Mouse (Mus musculus) embryonic stem cell, embryonic (primary cell): Measurements from ENCODE around the gene Mast4.

Experiments
- CTCF ChIA-PET, 4 experiments: fragments of 300-600 bp in 2 of 4; fragments of 350-600 bp in 2 of 4; sonication (Branson Sonifier 250); formaldehyde crosslinking; loops; one replicate each; lab custom pipeline; 2022; ENCODE audit warnings: inconsistent platforms in 2 of 4; lab: Charles Lee
- POLR2A ChIA-PET, 4 experiments: fragments of 300-600 bp in 2 of 4; fragments of 350-600 bp in 2 of 4; sonication (Branson Sonifier 250); formaldehyde crosslinking; loops; one replicate each; lab custom pipeline; 2022; ENCODE audit warnings: antibody characterized with exemption in 4 of 4, inconsistent platforms in 1 of 4; lab: Charles Lee

Mast4 gene

DNA sequence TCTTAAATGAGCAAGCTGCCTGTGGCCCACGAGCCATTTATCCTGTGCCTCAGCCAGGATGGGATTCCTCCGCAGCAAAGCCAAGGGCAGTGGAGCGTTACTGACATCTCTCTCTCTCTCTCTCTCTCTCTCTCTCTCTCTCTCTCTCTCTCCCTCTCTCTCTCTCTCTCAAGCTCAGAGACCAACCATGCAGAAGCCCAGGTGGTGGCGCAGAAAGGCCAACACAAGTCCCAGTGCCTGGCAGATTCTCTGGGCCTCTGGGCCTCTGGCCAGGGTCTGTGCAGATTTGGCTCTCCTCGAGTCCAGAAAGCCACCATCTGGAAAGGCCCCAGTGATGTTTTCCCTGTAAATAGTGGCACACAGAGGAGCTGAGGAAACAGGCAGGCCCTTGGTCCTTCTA is 220.0 kb downstream of the Mast4 start:
- ChIA-PET POLR2A (no interaction called here), CTCF (interaction anchor here in 1 of 4 experiments (0.5 kb wide), 1 partner anchor 26 kb away, joined by 3 read pairs; no protein-coding TSS in a partner anchor)

GRCm38 (mm10) chr13:103109872-103110271 is 224.4 kb downstream of the Mast4 start:
- ChIA-PET CTCF (interaction anchor here in 3 of 4 experiments (0.7 to 1.6 kb wide), 4 partner anchors 13 to 536 kb away, joined by 3 to 5 read pairs (median 4); no protein-coding TSS in a partner anchor), POLR2A (no interaction called here)

GRCm38 (mm10) chr13:103107362-103107761 is 226.9 kb downstream of the Mast4 start:
- POLR2A ChIA-PET: no interaction called here
- CTCF ChIA-PET: no interaction called here

DNA sequence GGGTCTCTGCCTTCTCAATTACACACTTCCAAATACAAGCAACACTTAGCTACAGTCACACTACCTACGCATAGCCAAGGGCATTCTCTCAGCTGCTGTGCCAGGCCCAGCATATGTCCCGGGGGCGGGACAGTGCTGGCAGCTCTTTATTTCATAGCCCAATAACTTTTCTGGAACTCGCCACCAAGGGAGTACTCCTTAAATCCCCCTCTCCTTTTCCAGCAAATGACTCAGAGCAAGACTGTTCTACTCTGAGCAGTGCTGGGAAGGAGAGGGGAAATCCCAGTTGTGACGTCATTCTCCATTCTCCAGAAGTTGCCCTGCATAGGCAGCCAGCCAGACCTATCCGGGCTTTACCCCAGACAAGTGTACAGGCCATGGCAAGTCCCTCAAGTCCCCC is 231.7 kb downstream of the Mast4 start:
- ChIA-PET CTCF (no interaction called here), POLR2A (interaction anchor here in 1 of 4 experiments (0.6 kb wide), 1 partner anchor 17 kb away, joined by 3 read pairs; no protein-coding TSS in a partner anchor)

DNA sequence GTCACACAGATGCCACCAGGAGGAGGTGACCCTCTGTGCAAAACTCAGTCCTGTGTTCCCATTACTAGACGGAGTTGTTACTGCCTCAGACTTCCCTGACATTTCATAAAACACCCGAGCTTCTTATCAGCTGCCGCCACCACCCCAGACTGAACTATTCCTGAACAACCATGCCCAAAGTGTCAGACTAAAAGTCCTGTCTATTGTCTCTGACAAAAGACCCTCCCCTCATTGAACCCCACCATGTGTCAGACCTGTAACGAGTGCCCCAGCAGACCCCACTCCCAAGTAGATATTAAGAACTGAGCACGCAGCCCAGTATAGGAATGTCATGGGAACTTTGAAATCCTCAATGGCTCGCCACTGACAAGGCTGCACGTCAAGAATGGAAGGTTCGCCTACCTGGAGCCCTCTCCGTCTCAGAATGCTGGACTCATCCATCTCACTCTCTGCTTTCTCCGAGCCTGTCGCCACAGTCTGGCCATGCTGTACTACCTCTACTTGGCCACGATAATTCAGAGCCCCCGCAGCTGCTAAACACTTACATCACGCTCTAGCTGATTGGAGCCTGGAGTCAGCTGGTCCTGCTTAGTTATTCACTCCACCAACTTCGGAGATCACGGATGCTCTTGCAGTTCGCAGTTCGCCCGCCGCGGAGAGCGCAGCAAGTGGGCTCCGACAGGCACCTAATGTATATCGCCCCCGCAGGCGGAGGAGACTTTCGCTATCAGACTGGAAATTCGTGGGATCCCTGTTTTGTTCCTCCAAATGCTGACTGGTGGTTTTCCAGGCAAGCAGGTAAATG is 237.7 kb downstream of the Mast4 start:
- ChIA-PET CTCF (interaction anchor here (0.6 to 2.0 kb wide), 5 partner anchors 13 to 1187 kb away, joined by 3 to 5 read pairs (median 3); no protein-coding TSS in a partner anchor), POLR2A (interaction anchor here in 2 of 4 experiments (0.7 to 1.2 kb wide), 3 partner anchors 108 to 406 kb away, joined by 3 read pairs; no protein-coding TSS in a partner anchor)

GRCm38 (mm10) chr13:103095491-103095890 is 238.8 kb downstream of the Mast4 start:
- CTCF ChIA-PET: interaction anchor here in 2 of 4 experiments (0.7 kb wide), 3 partner anchors 21 to 947 kb away, joined by 4 to 16 read pairs (median 5); no protein-coding TSS in a partner anchor
- POLR2A ChIA-PET: interaction anchor here in 2 of 4 experiments (0.7 to 1.2 kb wide), 3 partner anchors 104 to 1014 kb away, joined by 3 to 7 read pairs (median 3); partner anchors contain the start of gene Sgtb (in 1 of the 2)

DNA sequence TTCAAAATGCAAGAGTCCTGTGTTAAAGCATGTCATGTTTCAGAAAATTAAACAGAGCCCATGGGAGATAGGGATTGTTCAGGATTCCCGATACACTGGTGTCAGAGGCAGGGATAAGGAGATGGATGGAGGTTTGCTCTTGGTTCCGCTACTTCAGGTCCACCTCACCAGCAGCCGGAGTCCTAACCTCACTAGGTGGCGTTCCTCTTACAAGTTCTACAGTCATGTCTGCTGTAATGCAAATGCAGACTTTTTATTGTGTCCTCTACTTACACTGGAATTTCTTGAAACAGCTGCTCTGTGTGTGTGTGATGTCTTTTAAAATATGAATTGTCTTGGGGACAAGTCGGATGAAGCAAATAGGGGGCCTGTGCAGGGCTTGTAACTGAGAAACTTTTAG is 239.7 kb downstream of the Mast4 start:
- POLR2A ChIA-PET: interaction anchor here in 2 of 4 experiments (0.5 to 0.6 kb wide), 2 partner anchors 61 to 407 kb away, joined by 3 read pairs; no protein-coding TSS in a partner anchor

GRCm38 (mm10) chr13:103093713-103094112 is 240.6 kb downstream of the Mast4 start:
- POLR2A ChIA-PET: interaction anchor here in 2 of 4 experiments (0.6 to 0.7 kb wide), 2 partner anchors 408 to 415 kb away, joined by 3 read pairs; no protein-coding TSS in a partner anchor
- CTCF ChIA-PET: no interaction called here

More for the DNA sequence above, 239.7 kb downstream of the Mast4 start:
- CTCF ChIA-PET: no interaction called here

- CTCF ChIA-PET: no interaction called here
- POLR2A ChIA-PET: no interaction called here
Observed at GRCm38 (mm10) chr13:103085540-103086121, 248.7 kb downstream of the Mast4 start.

GRCm38 (mm10) chr13:103082891-103083290 is 251.4 kb downstream of the Mast4 start:
- ChIA-PET CTCF (no interaction called here), POLR2A (no interaction called here)

- POLR2A ChIA-PET: no interaction called here
- CTCF ChIA-PET: no interaction called here
Observed at GRCm38 (mm10) chr13:103079806-103080205, 254.5 kb downstream of the Mast4 start.

- CTCF ChIA-PET: no interaction called here
- POLR2A ChIA-PET: no interaction called here
Observed at GRCm38 (mm10) chr13:103078815-103079214, 255.5 kb downstream of the Mast4 start.

GRCm38 (mm10) chr13:103073461-103073860 is 260.8 kb downstream of the Mast4 start:
- ChIA-PET CTCF (no interaction called here), POLR2A (no interaction called here)

- POLR2A ChIA-PET: no interaction called here
- CTCF ChIA-PET: interaction anchor here (0.6 to 1.2 kb wide), 5 partner anchors 12 to 393 kb away, joined by 3 to 7 read pairs (median 4); no protein-coding TSS in a partner anchor
Observed at GRCm38 (mm10) chr13:103071783-103072182, 262.5 kb downstream of the Mast4 start.

DNA sequence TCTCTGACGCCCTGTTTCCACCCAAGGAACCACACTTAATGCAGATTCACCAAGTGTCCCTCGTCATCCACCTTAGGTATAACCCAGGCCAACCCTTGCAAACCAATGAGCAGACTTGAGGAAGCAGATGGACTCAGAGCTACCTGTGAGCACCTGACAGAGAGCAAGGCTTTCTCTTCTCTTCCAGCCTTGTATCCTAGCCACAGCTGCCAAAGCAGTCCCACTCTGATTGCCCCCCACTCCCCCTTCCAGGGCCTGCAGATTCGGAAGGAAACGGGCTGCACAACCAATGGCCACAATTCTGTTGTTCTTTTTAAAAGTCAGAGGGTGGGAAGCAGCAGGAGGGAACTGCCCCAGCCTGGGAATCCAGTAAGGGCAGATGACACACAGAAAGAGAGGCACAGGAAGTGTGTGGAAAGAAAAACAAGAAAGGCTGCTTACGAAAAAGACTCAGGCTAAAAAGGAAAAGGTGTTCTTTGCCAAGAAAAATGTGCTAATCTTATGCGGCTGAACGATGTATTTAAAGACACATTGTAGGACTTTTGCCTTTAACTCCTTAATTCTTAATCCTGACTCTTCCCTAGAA is 266.6 kb downstream of the Mast4 start:
- POLR2A ChIA-PET: no interaction called here
- CTCF ChIA-PET: no interaction called here

DNA sequence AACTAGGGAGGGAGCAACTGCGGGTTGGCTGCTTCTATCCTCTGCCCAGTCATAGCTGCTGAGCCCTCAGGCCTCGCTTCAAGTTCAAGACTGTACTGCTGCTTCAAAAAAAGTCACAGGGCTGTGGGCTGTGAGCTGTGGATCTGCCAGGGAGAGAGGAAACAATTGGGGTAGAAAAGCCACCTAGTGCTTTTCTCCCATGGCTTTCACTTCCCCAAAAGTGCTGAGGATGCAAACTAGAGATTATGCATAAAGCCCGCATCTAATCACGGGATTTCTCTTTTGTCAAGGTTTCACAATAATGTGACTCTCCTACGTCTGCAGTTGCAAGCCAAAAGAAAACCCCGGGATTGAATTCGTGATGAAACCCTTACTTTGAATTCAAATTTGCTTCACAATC is 268.9 kb downstream of the Mast4 start:
- CTCF ChIA-PET: no interaction called here
- POLR2A ChIA-PET: no interaction called here

DNA sequence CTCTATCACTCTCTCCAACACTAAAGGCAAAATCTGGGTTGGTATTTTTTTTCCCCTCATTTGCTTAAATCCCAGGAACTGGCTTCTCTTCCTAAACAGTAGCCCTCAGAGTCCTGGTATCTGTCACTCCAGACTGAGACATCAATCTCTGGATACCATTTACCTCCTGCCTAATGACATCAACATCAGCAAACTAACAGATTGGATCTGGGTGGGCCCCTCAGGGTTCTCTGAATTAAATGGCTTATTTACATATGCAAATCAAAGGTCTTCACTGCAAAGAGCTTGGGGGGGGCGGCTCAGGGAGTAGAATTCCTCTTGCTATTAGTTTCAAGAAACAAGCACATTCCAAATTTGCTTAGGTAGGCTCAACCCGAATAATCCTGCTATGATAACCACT is 272.6 kb downstream of the Mast4 start:
- ChIA-PET CTCF (interaction anchor here in 1 of 4 experiments (0.6 kb wide), 1 partner anchor 164 kb away, joined by 4 read pairs; no protein-coding TSS in a partner anchor), POLR2A (no interaction called here)

DNA sequence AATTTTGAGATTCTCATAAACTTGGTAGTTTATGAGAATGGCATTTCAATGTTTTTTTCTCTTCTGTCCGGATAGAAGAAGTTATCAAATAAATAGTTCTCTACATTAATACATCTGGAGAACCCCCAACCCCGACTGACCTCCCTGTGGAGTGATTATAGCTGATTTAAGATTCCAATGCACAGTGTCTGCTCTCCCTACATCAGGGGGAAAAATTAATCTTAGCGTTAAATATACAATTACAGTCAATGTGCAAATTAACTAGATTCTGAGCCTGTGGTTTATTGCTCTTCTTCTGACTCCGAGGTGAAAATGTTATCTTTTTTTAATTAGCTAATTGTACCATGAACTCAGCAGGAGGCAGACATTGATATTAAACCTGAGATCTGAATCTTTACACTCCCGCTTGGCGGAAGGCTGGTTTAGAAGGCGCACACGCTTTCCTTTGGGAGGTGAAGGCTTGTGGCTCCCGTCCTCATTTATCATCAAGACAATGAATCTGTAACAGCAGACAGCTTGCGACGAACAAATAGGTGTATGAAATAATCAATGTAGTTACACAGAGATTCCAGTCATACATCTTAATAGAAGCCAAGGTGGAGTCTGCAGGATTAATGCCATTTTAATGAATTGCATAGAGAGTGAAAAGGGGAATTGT is 274.2 kb downstream of the Mast4 start:
- POLR2A ChIA-PET: no interaction called here
- CTCF ChIA-PET: no interaction called here

DNA sequence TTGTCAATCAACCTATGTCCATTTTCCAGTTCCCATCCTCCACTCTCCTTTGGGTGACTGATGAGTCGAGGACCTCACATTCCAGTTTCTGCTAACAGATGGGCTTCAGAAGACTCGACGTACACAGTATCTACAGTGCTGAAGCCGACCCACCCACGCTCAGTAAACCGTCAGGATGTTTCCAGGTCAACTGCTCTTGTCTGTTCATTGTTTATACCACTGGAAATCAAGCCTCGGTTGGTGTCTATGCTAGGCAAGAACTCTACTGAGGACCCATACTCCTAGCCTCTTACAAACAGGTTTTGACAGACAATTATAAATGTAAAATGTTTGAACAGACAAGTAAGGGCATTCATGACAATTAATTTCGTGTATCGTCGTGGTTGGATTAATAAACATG is 277.8 kb downstream of the Mast4 start:
- ChIA-PET POLR2A (no interaction called here), CTCF (no interaction called here)
